Mouse (Mus musculus): ENCODE results near the gene Tbata.

Gene Tbata

DNA sequence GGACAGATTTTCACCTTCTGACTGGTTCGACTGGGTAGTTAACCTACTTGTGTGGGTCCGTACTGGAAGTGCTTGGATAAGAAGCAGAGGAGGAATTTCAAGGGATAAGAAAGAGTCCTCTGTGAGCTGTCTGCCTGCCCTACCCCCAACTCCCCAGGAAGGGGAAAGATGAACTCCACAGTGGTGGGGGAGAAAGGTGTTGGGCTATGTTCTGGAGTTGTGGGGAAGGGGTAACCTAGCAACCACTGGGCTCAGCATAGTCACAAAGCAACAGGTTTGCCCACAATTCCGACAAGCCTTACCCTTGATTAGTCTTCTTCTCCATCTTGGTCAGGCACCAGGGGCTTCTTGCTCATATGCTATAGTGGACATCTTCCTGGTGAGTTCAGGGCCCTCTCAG is at the start of gene Tbata:
TSS of gene Tbata (plus strand) at position 301 of the 400 bp plus-strand sequence.
- DNase-seq, result no peak

DNA sequence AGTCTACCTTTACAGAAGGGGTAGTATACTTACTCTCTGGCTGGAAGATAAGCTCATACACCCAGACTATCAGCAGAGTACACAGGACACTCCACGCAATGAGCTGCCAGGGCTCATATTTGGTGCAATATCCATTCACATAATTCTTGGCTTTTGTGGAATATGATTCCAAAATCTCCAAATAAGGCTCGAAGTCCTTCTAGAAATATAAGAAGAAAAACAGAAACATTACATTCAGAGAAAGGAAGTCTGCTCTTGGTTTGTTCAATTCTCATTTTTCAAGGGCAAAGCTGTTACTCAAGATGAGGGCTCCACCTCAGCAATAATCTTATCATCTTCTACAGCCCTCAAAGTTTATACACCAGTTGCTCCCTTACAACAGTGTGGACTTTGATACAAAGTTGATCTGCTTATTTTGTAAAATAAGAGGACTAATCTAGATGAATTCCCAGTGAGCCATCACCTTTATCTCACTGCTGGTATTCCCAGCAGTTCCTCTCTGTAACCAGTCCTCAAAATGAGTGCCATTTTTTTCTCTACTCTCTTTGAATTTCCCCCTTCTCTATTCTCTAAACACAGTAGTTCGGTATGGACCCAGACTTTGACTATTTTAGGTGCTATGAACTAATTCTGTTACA is 48.4 kb upstream of the Tbata start:
- no peak for DNase-seq

DNA sequence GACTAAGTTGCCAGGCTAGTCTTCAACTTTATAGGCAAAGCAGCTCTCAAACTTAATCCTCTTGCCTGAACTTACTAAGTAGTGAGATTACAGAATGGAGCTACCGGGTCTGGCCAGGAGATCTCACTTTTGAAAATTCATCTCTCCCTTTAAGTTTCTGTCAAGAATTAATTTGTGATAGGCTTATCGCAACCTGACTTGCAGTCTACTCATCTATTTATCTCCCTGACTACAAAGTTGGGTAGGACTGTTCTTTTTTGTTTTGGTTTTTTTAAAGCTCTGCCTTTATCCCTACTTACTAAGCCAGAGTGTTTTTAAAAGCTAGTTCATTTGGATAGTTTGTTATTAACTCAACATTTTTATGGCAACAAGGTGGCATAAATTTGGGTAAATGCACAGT is 47.3 kb upstream of the Tbata start:
- no peak for DNase-seq

GRCm38 (mm10) chr10:61128701-61129365 is 42.9 kb upstream of the Tbata start:
- no peak for DNase-seq

GRCm38 (mm10) chr10:61130959-61131358 is 40.8 kb upstream of the Tbata start:
- DNase-seq, result no peak

- no peak for DNase-seq
Observed at GRCm38 (mm10) chr10:61134041-61134440, 37.7 kb upstream of the Tbata start.

DNA sequence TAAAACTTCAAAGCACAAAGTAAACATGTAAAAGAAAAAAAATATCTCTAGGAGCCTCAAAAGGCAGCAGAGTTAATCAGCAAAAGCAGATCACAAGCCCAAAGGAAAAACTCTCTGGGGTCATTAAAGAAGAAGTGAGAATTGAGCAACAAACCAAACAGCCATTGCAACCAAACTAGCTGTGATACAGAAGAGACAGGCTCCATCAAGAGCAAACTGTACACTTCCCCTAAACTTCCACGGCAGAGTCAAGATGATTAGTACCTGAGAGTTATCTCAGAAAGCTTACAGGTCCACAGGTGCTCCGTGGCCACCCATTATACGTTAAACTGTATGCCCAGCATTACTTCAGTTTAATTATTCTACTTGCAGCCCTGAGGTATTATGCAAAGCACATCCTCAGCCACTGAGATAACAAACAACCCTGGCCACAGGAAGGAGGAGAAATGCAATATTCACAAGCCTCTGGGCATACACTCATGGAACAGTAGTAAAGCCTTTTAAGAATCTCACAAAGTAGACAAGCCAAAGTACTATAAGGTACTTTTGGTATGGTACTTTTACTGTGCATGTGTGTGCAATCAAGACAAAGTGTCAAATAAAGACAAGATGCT is 36.4 kb upstream of the Tbata start:
- DNase-seq, result no peak

- DNase-seq, result no peak
Observed at GRCm38 (mm10) chr10:61137567-61137966, 34.2 kb upstream of the Tbata start.

GRCm38 (mm10) chr10:61143343-61143742 is 28.4 kb upstream of the Tbata start:
- no peak for DNase-seq

DNA sequence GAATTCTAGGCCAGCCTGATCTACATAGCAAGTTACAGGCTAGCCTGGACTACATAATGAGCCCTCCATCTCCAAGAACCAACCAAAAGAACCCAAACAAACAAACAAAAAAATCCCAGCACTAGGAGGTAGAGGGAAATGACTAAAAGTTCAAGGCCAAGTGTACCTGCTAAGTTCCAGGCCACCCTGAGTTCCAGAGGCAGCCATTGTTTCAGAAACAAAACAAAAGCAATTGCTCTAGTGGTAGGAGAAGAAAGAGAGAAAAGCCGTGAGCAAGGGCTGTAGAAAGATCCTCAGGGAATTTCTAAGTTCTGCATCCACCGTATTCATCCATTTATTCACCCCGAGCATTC is 26.0 kb upstream of the Tbata start:
- DNase-seq, result no peak

- peak; percentile 45 for DNase-seq
Observed at GRCm38 (mm10) chr10:61146119-61146806, 25.5 kb upstream of the Tbata start.

GRCm38 (mm10) chr10:61146807-61147156 is 25.0 kb upstream of the Tbata start:
- DNase-seq, result no peak

DNA sequence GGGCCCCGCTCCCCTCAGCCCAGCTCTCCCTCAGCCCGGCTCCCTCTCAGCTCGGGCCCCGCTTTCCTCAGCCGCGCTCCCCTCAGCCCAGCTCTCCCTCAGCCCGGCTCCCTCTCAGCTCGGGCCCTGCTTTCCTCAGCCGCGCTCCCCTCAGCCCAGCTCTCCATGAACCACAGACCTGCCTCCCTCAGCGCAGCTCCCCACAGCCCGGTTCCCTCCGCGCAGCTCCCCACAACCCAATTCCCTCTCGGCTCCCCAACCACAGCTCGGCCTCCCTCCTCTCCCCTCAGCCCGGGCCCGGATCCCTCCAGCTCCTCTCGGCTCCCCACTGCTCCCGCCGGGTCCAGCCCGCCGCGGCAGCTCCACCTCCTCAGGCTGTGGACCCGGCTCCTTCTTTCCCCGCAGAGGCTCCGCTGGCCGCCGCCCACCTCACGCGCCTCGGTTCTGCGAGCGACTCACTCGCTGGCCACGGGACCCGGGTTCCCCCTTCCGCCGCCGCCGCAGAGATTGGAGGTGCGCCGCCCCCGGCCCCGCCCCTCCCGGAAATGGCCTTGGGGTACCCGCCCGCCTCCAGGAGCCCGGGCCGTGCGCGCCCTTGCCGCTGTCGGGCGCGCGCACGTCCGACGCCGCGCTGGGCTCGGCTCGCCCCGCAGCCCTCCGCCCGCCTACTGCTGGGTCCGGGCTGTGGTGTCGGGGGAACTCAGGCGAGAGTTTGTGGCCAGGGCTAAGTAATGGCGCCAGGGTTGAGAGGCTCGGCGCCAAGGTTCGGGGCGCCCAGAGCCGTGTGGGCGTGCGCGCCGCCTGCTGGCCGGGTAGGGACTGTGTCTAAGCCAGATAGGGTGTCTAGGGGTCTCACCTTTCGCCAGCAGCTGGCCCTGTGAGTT is 24.4 kb upstream of the Tbata start, which contains the start of gene Sgpl1:
TSS of gene Sgpl1 (minus strand) at position 547 of the 884 bp plus-strand sequence.
- peak; percentile 79 for DNase-seq

DNA sequence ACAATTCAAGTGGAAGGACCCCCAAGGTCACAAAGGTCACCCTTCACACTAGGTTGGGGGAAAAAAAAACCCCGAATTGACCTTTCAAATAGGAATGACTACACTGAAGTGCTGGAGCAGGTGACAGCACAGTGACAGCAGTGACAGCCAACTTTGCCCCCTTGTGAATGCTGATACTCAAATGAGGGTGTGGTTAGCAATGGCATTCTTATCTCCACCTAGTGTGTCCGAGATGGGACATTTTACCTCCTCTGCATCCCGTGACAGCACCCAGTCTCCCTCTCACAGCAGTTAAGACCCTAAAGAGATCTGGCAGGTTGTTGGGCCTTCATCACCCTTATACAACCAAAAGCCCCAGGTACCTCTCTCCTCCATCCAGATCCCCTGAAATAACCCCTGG is 22.3 kb upstream of the Tbata start:
- no peak for DNase-seq

GRCm38 (mm10) chr10:61150616-61151015 is 21.1 kb upstream of the Tbata start:
- DNase-seq, result no peak

- DNase-seq, result no peak
Observed at GRCm38 (mm10) chr10:61152131-61152530, 19.6 kb upstream of the Tbata start.

DNA sequence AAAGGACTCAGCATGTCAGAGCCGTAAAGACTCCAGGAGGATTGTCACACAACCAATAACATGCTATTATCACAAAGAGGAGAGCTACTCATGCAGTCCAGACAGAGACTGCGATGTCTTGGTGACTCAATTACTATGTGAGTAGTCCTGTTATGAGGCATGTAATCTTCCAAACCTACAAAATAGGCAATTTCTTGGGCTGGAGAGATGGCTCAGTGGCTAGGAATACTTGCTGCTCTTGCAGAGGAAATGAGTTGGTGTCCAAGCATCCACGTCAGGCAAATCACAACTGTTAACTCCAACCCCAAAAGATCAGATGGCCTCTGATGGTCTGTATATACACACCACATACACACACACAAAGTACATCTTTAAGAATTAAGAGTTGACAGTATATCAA is 16.1 kb upstream of the Tbata start:
- DNase-seq, result no peak

DNA sequence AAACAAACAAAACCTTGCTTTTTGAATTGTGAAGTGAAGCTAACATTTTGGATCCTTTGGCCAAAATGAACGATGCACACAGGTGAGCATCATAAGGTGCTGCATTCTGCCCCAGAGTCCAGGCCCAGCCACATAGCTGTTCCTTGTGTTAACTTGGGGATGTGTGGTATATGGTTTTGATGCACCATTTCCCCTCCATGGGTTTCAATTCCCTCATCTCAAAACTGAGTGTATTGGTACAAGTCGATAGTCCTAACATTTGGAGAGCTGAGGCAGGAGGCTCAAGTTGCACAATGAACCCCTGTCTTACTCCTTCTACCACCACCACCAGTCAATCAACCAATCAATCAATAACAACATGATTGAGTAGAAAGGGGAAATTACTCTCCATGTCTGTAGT is 15.3 kb upstream of the Tbata start:
- DNase-seq, result no peak

GRCm38 (mm10) chr10:61158594-61158993 is 13.2 kb upstream of the Tbata start:
- DNase-seq, result no peak

- no peak for DNase-seq
Observed at GRCm38 (mm10) chr10:61160089-61160488, 11.7 kb upstream of the Tbata start.

DNA sequence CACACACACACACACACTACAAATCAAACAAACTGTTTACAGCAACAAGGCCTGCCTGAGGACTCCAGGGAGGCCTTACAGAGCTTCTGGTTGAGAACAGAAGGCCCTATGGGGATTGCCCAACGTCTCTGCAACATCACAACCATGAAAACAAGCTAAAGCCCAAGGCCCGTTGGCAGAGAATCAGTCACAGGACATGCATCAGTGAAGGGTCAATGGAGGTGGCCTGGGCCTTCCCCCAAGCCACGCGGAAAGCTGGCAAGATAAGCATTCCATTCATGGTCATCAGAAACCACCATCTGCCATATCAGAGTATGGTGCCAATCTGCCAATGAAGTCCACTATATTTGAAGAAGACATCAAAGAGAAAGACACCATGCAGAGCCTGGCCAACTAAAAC is 11.1 kb upstream of the Tbata start:
- DNase-seq, result peak; percentile 36

- DNase-seq, result no peak
Observed at GRCm38 (mm10) chr10:61162366-61162765, 9.4 kb upstream of the Tbata start.
